Mouse (Mus musculus) lung, postnatal 0 days (tissue): ENCODE data around the gene Fstl4.

Experiments
- CTCF ChIP-seq: IDR thresholded peaks from 2 replicates; pipeline ENCODE4 v1.5.1; 2016; ENCODE audit warnings: antibody characterized with exemption, mild to moderate bottlenecking
- EP300 ChIP-seq: IDR thresholded peaks from 2 replicates; pipeline ENCODE4 v1.6.1; 2016; ENCODE audit warnings: antibody characterized with exemption, mild to moderate bottlenecking, control low read depth

- TF ChIP-seq EP300 (no peak), CTCF (peak; percentile 39)
Measured at GRCm38 (mm10) chr11:52726001-52726400, 38.4 kb upstream of the Fstl4 start.
